Mouse (Mus musculus): ENCODE measurements around the gene Dzip1. TPM values are rescaled to one million over a fixed set of nuclear protein-coding genes. Genes with fewer than 3 reads are reported as not detected.

Dzip1 gene
- polyA plus RNA-seq, 1 experiment from 2014 or later: 88.6 TPM

DNA sequence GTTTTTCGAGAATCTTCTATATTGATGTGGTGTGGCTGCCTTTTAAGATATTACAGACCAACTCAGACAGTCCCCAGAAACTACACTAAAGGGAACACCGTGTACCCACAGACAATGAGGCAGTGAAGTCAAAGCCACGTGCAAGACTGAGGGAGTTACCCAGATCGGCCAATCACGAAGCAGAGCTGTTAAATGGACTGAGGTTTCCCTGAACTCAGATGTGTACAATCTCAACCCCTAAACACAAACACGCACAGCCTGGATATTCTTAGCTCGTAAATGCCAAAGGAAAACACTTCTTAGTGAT is 41.1 kb downstream of the Dzip1 start:
- no peak overlapping the region for H3K4me3 ChIP-seq
- no peak for ATAC-seq (replicated peaks)
- H3K4me1 ChIP-seq: no peaks in the 10 kb centered on the region
- H3K9ac ChIP-seq: no peak overlapping the region
- H3K27ac ChIP-seq: no peak overlapping the region
- peaks cover 77% of the 10 kb centered on the region for H3K36me3 ChIP-seq (replicated peaks)
- H3K4me2 ChIP-seq: no peak overlapping the region
- no peaks in the 10 kb centered on the region for H3K9me3 ChIP-seq
- H3K27me3 ChIP-seq (replicated peaks): no peaks in the 10 kb centered on the region
- WGBS: 84% methylated on average over 7 of the region's 7 CpGs

DNA sequence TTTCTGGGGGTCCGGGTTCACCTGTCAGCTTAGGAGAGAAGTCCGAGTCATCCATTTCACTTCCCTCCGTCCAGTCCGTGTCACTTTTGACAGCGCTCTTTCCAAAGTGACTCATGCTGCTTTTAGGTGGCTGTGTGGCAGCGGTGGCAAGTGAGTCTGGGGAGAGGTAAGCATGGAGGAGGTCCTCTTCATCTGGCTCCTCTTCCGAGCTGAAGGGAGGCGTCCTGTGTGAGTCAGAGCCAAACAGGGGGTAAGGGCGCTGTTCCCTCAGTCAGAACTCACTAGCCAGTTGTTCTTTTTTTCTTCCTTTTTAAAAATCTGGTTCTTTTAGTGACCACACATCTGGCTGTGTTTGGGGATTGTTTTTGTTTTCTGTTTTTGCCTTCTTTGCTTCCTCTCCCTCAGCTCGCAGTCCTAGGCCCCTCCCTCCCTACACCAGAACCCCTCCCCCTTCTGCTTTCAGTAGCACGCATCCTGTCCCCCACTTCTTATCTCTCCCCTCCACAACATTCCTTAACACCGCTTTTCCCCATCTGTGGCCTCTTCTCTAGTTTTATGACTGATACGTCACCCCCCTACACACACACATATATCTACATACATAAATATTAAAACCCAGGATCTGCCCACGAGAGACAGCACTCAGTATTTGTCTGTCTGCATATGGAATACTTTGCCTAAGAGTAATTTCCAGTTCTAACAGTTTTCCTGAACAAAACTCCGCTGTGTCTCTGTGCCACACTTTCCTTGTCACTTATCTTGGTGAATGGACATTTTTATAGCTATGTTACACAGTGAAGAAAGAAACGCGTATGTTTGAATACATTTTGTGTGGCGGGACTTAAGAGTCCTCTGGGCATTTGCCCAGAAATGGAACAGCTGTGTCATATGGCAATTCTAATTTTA is 41.7 kb downstream of the Dzip1 start:
- Histone ChIP-seq H3K36me3 (replicated peaks) (peaks cover 76% of the 10 kb centered on the region), H3K4me1 (no peaks in the 10 kb centered on the region), H3K27me3 (replicated peaks) (no peaks in the 10 kb centered on the region), H3K4me3 (no peak overlapping the region), H3K27ac (no peak overlapping the region), H3K4me2 (no peak overlapping the region), H3K9ac (no peak overlapping the region), H3K9me3 (no peaks in the 10 kb centered on the region)
- WGBS: 80% methylated on average over 18 of the region's 18 CpGs
- ATAC-seq (replicated peaks): no peak

DNA sequence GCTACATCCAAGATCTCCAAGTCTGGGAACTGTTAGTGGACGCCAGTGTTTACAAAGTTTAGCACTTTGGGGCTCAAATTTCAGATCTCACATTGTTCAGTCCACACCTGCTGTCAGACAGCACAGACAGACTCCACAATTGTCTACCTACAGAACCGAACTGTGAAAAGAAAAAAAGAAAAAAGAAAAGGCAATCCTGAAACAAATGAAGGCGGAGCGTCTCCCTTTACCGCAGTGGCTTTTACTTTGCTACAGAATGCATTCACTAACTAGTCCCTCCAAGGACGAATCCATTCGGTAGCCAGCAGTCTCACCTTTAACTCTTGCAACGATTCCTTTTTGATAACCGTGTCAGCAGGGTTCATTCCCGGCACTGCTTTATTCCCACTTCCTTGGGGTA is 44.6 kb downstream of the Dzip1 start:
- Histone ChIP-seq H3K36me3 (replicated peaks) (peaks cover 63% of the 10 kb centered on the region), H3K4me2 (no peak overlapping the region), H3K4me3 (no peak overlapping the region), H3K27ac (no peak overlapping the region), H3K4me1 (no peaks in the 10 kb centered on the region), H3K9me3 (no peaks in the 10 kb centered on the region), H3K9ac (no peak overlapping the region), H3K27me3 (replicated peaks) (no peaks in the 10 kb centered on the region)
- 82% methylated on average over 10 of the region's 10 CpGs for WGBS
- ATAC-seq (replicated peaks): no peak

DNA sequence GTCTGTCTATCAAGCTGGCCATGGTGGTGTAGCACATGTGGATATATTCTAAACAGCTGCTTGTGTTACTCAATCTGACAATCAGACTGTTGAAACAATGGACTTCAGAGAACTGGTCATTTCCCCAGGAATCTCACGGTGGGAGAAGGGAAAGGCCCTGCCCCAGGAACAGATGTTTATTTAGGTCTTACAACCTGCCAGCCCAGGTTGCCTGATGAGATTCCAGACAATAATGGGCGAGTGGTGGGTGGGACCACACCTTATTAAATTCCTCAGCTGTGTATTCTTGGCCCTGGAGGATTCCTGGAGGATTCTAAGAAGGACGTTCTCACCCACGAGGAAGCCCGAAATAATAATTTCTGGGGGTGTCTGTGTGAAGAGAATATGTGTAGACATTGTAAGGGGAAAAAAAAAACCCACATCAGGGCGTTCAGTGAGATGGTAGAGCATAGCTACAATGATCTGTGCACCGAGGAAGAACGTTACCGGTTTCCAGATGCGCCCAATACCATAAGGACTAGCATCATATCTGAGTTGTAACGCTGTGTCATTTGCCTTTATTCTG is 46.8 kb downstream of the Dzip1 start:
- peaks cover 51% of the 10 kb centered on the region for H3K36me3 ChIP-seq (replicated peaks)
- WGBS: 90% methylated on average over 11 of the region's 11 CpGs
- no peak overlapping the region for H3K4me2 ChIP-seq

DNA sequence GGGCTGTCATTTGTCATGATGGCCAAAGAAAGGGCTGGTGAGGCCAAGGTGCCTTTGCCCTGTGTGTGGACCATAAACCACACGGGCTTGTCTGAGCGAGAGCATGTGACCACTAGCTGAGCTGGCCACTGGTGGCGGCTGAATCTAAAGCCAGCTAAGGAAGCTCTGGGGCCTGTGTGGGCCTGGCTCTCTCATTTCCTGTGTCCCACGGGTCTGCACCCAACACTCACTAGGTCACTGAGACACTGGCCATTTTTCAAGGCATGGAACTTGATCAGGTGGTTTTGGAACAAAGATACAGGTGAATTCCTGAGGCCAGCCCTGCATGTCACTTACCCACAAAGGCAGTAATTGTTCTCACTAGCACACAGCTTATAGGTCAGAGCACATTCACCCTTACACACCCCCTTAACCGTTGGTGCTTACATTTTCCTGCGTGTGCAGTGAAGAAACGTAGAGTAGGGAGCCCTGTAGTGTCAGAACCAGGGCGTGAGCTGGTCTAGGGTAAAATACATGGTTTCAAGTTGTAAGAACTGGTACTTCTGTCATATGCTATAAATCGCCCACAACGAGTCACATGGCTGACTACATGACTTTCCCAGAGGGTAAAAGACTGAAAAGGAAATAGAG is 50.4 kb downstream of the Dzip1 start:
- Histone ChIP-seq H3K4me1 (no peaks in the 10 kb centered on the region), H3K9me3 (no peaks in the 10 kb centered on the region), H3K4me2 (no peak overlapping the region), H3K27ac (no peak overlapping the region), H3K9ac (no peak overlapping the region), H3K4me3 (no peak overlapping the region), H3K36me3 (replicated peaks) (peaks cover 28% of the 10 kb centered on the region), H3K27me3 (replicated peaks) (no peaks in the 10 kb centered on the region)
- no peak for ATAC-seq (replicated peaks)
- 90% methylated on average over 10 of the region's 10 CpGs for WGBS

More for the DNA sequence above, 46.8 kb downstream of the Dzip1 start:
- H3K9ac ChIP-seq: no peak overlapping the region
- H3K9me3 ChIP-seq: no peaks in the 10 kb centered on the region
- H3K4me3 ChIP-seq: no peak overlapping the region
- H3K27me3 ChIP-seq (replicated peaks): no peaks in the 10 kb centered on the region
- no peaks in the 10 kb centered on the region for H3K4me1 ChIP-seq
- ATAC-seq (replicated peaks): no peak
- H3K27ac ChIP-seq: no peak overlapping the region

DNA sequence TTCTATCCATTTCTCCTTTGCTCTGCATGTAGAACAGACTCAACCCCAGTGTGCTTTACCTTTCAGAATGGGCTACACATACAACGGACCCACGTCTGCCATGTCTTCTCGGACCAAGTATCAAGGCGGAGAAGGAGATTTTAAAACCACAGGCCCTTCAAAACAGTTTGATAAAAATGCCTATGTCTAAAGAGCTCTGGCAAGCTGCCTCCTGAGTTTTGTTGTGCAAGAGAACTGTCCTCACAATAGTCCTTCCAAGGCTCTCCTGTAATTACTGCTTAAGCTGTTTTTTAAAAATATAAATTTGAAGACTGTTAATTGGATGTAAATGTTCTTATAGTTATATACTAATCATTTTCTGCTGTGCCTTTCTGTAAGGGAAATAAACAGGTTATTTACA is 51.1 kb downstream of the Dzip1 start:
- 94% methylated on average over 4 of the region's 4 CpGs for WGBS
- Histone ChIP-seq H3K27me3 (replicated peaks) (no peaks in the 10 kb centered on the region), H3K9me3 (no peaks in the 10 kb centered on the region), H3K27ac (no peak overlapping the region), H3K4me3 (no peak overlapping the region), H3K9ac (no peak overlapping the region), H3K4me2 (no peak overlapping the region), H3K4me1 (no peaks in the 10 kb centered on the region), H3K36me3 (replicated peaks) (peaks cover 21% of the 10 kb centered on the region)
- ATAC-seq (replicated peaks): no peak

DNA sequence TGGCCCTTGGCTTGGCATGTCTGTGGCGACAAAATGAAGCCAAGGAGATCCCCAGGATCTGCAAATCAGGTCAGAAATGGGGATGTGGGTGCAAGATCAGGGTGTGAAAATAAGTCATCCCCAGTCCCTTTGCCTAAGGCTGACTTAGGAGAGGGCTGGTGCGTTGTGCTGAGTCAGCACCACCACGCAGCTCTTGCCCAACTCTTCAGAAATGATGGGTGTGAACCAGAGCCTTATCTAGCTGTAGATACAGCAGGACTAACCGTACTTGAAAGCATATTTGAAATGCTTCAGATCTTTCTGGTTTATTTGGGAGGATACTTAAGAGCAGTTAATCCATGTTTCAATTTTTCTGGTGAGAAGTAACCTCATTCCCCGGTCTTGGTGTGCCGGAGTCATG is 55.5 kb downstream of the Dzip1 start:
- 93% methylated on average over 6 of the region's 6 CpGs for WGBS
- Histone ChIP-seq H3K4me2 (no peak overlapping the region), H3K4me3 (no peak overlapping the region), H3K27ac (no peak overlapping the region), H3K9ac (no peak overlapping the region), H3K27me3 (replicated peaks) (no peaks in the 10 kb centered on the region), H3K36me3 (replicated peaks) (0 out of 2 replicates have a peak, but pooled peaks cover 3% of the 10 kb centered on the region), H3K4me1 (no peaks in the 10 kb centered on the region), H3K9me3 (no peaks in the 10 kb centered on the region)
- ATAC-seq (replicated peaks): no peak

DNA sequence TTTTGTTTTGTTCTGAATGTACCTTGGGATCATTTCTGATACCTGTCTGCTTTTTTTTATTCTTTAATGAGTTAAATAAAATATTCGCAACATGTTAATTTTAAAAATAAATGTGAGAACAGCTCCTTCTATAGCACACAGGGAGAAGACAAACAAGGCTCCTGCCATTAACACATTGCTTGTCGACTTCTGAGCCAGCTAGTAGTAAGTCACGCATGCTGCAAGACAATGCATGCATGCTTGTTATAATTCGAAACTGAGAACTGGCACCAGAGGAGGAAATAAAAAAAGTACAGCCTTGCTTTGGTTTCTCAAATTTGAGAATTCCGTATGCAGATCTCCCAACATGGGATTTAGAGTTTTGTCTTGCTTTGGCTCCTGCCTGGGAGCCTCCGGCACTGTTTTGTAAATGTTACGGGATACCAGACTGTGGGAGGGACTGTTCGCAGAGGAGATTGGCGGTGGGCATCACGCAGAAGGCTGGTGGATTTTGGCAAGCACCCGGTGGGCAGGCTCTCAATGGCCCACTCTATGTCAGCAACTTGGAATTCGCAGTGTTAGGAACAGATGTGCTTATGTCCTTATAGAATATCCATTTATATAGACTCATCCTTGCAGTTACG is 57.0 kb downstream of the Dzip1 start:
- Histone ChIP-seq H3K9me3 (no peaks in the 10 kb centered on the region), H3K36me3 (replicated peaks) (no peaks in the 10 kb centered on the region), H3K27me3 (replicated peaks) (no peaks in the 10 kb centered on the region), H3K4me1 (no peaks in the 10 kb centered on the region), H3K9ac (no peak overlapping the region), H3K4me3 (no peak overlapping the region), H3K4me2 (no peak overlapping the region), H3K27ac (no peak overlapping the region)
- WGBS: 73% methylated on average over 13 of the region's 13 CpGs
- no peak for ATAC-seq (replicated peaks)

DNA sequence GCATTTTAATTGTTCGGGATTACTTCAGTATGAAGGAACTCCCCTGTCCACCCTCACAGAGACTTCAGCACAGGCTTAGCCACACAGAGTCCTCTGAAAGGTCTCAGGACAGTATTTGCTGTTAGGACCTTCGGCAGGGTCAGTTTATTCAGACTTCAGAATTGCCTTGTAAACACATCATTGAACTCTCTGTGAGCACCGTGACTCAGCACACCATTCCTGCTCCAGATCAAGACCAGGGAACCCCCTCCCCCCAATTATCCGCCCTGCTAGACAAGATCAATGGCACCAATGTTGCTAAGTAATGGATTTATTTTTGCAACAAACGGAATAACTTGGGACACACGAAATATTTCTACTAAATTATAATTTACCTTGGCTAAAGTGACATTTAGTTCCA is 57.9 kb downstream of the Dzip1 start:
- Histone ChIP-seq H3K27ac (no peak overlapping the region), H3K4me3 (no peak overlapping the region), H3K36me3 (replicated peaks) (no peaks in the 10 kb centered on the region), H3K9me3 (no peaks in the 10 kb centered on the region), H3K27me3 (replicated peaks) (no peaks in the 10 kb centered on the region), H3K4me1 (no peaks in the 10 kb centered on the region), H3K4me2 (no peak overlapping the region), H3K9ac (no peak overlapping the region)
- WGBS: 59% methylated on average over 6 of the region's 6 CpGs
- no peak for ATAC-seq (replicated peaks)

DNA sequence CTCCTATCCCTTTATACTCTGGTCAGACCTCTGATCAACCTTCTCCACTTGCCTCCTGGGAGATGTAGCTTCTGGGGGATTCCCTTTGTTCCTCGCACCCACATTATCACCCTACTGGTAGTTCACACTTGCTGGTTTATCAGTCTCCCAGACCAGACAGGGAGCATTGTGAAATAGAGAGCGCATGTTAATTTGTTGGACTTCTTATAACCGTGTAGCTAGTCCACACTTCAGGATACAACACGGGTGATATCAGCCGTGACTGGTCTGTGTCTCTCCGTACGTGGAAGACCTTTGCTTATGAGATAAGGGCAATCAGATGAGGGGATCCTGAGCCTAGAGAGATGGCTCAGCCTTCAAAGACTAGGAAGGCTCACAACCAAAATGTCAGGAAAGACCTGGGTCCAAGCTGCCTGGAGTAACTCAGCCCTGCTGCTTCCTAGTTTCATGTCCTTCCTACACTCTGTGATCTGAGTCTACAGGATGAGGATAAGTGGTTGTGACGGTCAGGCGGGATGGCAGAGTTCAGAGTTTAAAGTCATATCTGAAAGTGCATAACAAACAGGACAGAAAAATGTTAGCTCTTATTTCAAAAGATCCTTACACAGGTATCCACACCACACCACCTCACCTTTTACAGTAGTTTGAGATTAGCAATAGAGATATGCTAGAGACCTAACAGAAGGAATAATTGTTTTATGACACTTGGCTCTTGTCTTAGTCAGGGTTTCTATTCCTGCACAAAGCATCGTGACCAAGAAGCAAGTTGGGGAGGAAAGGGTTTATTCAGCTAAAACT is 59.0 kb downstream of the Dzip1 start:
- no peak for ATAC-seq (replicated peaks)
- H3K4me1 ChIP-seq: no peaks in the 10 kb centered on the region
- no peaks in the 10 kb centered on the region for H3K36me3 ChIP-seq (replicated peaks)
- no peak overlapping the region for H3K9ac ChIP-seq
- no peaks in the 10 kb centered on the region for H3K27me3 ChIP-seq (replicated peaks)
- no peaks in the 10 kb centered on the region for H3K9me3 ChIP-seq
- no peak overlapping the region for H3K4me3 ChIP-seq
- no peak overlapping the region for H3K4me2 ChIP-seq
- H3K27ac ChIP-seq: no peak overlapping the region
- 90% methylated on average over 10 of the region's 10 CpGs for WGBS

DNA sequence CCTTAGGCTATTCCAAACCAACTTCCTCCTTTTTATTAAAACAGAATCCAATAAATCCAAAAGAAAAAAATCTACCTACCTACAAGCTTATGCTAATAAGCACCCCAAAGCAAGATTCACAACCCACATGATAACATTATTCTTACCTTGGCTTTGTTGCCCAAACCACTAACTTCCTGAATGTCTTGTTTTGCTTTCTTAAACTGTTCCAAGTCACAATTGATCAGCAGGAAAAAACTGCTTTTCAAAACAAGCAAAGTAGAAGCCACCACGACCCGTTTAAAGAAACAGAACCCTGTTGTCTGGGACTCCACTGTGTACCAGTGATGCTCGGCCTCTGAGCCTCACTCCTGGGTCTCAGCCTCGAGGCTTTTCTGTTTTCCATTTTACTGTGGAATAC is 60.4 kb downstream of the Dzip1 start:
- H3K27ac ChIP-seq: no peak overlapping the region
- H3K4me2 ChIP-seq: no peak overlapping the region
- no peak overlapping the region for H3K9ac ChIP-seq
- H3K27me3 ChIP-seq (replicated peaks): no peaks in the 10 kb centered on the region
- no peak overlapping the region for H3K4me3 ChIP-seq
- no peaks in the 10 kb centered on the region for H3K4me1 ChIP-seq
- no peaks in the 10 kb centered on the region for H3K36me3 ChIP-seq (replicated peaks)
- no peak for ATAC-seq (replicated peaks)
- WGBS: 60% methylated on average over 4 of the region's 4 CpGs
- no peaks in the 10 kb centered on the region for H3K9me3 ChIP-seq

DNA sequence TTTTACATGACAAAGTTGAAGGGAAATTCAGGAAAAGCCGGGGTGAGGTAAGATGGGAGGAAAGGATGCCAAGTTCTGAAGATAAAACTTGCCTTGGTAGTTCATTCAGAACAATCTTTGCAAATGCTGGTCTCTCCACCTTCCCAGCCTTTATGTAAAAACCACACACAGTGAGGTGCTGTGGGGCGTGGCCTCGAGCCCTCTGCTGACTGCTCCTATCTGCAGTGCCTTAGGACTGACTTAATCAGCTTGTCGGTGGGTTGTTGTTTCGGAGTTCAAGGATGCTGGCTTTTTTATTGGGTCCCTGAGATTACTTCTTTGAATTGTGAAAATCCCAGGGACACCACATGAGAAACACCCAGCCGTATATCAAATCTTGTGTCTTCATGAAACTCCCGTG is 63.0 kb downstream of the Dzip1 start:
- Histone ChIP-seq H3K4me2 (no peak overlapping the region), H3K4me3 (no peak overlapping the region), H3K27me3 (replicated peaks) (no peaks in the 10 kb centered on the region), H3K4me1 (no peaks in the 10 kb centered on the region), H3K36me3 (replicated peaks) (no peaks in the 10 kb centered on the region), H3K9me3 (no peaks in the 10 kb centered on the region), H3K9ac (no peak overlapping the region), H3K27ac (no peak overlapping the region)
- no peak for ATAC-seq (replicated peaks)
- 67% methylated on average over 7 of the region's 7 CpGs for WGBS

Measured in midbrain, embryonic 15.5 days (tissue).